Mouse (Mus musculus): Measurements from ENCODE around the gene Glis2.
"Not testable (repeated sequence)": the region's sequence is repeated elsewhere in the genome, so short reads cannot be mapped to it uniquely, and the experiment has no call there.

The Glis2 gene

GRCm38 (mm10) chr16:4581179-4581578 lies 13.3 kb upstream of the Glis2 start:
- DNase-seq (ENCODE audit: low read depth, low spot score), result not testable (repeated sequence)

GRCm38 (mm10) chr16:4583807-4584206 lies 10.7 kb upstream of the Glis2 start:
- DNase-seq (ENCODE audit: low read depth, low spot score), result no peak

- DNase-seq (ENCODE audit: low read depth, low spot score), result no peak
These were observed 10.1 kb upstream of the Glis2 start for GRCm38 (mm10) chr16:4584438-4584837.

- DNase-seq (ENCODE audit: low read depth, low spot score), result no peak
These were observed 8.6 kb upstream of the Glis2 start for GRCm38 (mm10) chr16:4585642-4586530.

- DNase-seq (ENCODE audit: low read depth, low spot score), result peak; percentile 69
These were observed 7.9 kb upstream of the Glis2 start for GRCm38 (mm10) chr16:4586531-4587123.

GRCm38 (mm10) chr16:4587516-4588210 lies 6.8 kb upstream of the Glis2 start:
- DNase-seq (ENCODE audit: low read depth, low spot score), result no peak

- no peak for DNase-seq (ENCODE audit: low read depth, low spot score)
These were observed 4.3 kb upstream of the Glis2 start for GRCm38 (mm10) chr16:4590236-4590635.

- no peak for DNase-seq (ENCODE audit: low read depth, low spot score)
These were observed 1.3 kb upstream of the Glis2 start for GRCm38 (mm10) chr16:4592909-4593875.

- no peak for DNase-seq (ENCODE audit: low read depth, low spot score)
These were observed 457 bp downstream of the Glis2 start for GRCm38 (mm10) chr16:4594814-4595526.

GRCm38 (mm10) chr16:4595527-4595963 lies 1.0 kb downstream of the Glis2 start:
- no peak for DNase-seq (ENCODE audit: low read depth, low spot score)

GRCm38 (mm10) chr16:4596141-4596728 lies 1.7 kb downstream of the Glis2 start:
- no peak for DNase-seq (ENCODE audit: low read depth, low spot score)

GRCm38 (mm10) chr16:4596836-4597235 lies 2.3 kb downstream of the Glis2 start:
- no peak for DNase-seq (ENCODE audit: low read depth, low spot score)

- no peak for DNase-seq (ENCODE audit: low read depth, low spot score)
These were observed 2.8 kb downstream of the Glis2 start for GRCm38 (mm10) chr16:4597296-4597695.

- no peak for DNase-seq (ENCODE audit: low read depth, low spot score)
These were observed 3.5 kb downstream of the Glis2 start for GRCm38 (mm10) chr16:4598041-4598440.

- DNase-seq (ENCODE audit: low read depth, low spot score), result no peak
These were observed 4.5 kb downstream of the Glis2 start for GRCm38 (mm10) chr16:4598891-4599543.

GRCm38 (mm10) chr16:4599616-4600015 lies 5.1 kb downstream of the Glis2 start:
- DNase-seq (ENCODE audit: low read depth, low spot score), result no peak

GRCm38 (mm10) chr16:4600701-4601310 lies 6.3 kb downstream of the Glis2 start:
- no peak for DNase-seq (ENCODE audit: low read depth, low spot score)

- DNase-seq (ENCODE audit: low read depth, low spot score), result no peak
These were observed 7.7 kb downstream of the Glis2 start for GRCm38 (mm10) chr16:4602189-4602588.

- DNase-seq (ENCODE audit: low read depth, low spot score), result no peak
These were observed 8.4 kb downstream of the Glis2 start for GRCm38 (mm10) chr16:4602766-4603452.
